Mouse (Mus musculus): ENCODE measurements around the gene Glt28d2.

Glt28d2 gene

DNA sequence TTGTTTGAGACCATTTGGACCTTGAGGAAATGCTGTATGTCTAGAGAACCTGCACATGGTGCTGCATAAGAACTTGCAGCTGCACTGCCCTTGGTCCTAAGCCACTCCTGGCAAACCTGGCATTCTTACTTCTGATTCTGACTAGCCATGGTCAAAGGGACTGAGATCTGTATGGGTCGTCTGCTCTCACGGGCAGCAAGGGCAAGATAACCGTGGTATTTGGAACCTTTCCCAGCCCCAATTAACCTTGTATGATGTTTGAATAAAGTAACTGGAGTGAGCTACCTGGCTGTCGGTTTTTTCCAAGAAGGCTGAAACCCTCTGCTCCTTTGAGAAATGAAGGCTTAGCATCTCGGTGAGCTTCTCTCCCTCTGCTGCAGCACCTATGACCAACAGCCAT lies 8.4 kb downstream of the Glt28d2 start:
- DNase-seq (ENCODE audit: low spot score in 2 of 2), result no peak

DNA sequence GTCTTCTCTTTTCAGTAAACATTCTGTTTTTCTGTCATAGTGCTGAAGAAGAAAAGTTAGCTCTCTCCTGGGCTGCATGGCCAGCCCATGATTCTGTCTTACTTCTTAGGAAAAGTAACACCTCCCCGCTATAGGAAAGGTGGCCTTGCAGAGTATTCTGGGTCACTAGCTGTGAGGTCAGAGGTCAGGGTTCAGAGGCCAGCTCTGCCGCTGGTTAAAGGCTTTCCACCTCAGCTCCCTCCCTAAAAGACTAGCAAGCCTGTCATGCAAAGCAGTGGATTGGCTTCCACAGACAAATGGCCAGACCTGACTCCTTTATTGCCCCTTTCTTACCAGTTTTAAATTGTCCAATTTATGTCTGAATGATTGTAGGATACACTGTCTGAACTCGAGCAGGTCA lies 23.3 kb downstream of the Glt28d2 start:
- DNase-seq (ENCODE audit: low spot score in 2 of 2), result no peak

- no peak for DNase-seq (ENCODE audit: low spot score in 2 of 2)
Measured at GRCm38 (mm10) chr3:85862886-85863285, 24.4 kb downstream of the Glt28d2 start.

DNA sequence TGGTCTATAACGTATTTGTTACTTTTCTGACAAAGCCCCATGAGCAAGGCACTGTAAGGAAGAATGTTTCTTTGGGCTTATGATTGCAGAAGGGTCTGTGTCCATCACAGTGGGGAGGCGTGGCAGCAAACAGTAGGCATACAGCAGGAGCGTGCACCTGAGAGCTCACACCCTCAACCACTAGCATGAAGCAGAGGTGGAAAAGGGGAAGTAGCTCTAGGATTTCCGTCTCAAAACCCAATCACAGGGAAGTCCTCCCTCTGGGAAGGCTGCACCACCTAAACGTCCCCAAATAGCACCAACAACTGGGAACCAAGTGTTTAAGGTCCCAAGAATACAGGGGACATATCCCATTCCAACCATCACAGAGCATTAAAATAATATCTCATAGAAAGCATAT lies 26.3 kb downstream of the Glt28d2 start:
- DNase-seq (ENCODE audit: low spot score in 2 of 2), result no peak

GRCm38 (mm10) chr3:85859311-85859710 lies 28.0 kb downstream of the Glt28d2 start:
- DNase-seq (ENCODE audit: low spot score in 2 of 2), result no peak

- DNase-seq (ENCODE audit: low spot score in 2 of 2), result no peak
Measured at GRCm38 (mm10) chr3:85858140-85859135, 28.9 kb downstream of the Glt28d2 start.

- no peak for DNase-seq (ENCODE audit: low spot score in 2 of 2)
Measured at GRCm38 (mm10) chr3:85857083-85857482, 30.2 kb downstream of the Glt28d2 start.

DNA sequence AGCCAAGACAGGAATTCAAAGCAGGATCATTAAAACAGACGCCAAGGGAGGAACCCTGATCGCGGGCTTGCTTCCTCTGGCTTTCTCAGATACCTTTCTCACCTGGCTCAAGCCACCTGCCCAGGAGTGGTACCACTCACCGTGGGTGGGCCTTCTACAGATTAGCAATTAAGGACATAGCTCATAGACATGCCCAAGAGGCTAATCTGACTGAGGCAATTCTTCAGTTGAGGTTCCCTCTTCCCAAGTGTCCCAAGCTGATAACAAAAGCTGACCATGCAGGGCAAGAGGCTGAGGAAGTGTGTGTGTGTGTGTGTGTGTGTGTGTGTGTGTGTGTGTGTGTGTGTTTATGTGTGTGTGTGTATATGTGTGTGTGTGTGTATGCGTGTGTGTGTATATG lies 31.4 kb downstream of the Glt28d2 start:
- DNase-seq (ENCODE audit: low spot score in 2 of 2), result no peak

GRCm38 (mm10) chr3:85855043-85855442 lies 32.3 kb downstream of the Glt28d2 start:
- DNase-seq (ENCODE audit: low spot score in 2 of 2), result no peak

GRCm38 (mm10) chr3:85854143-85854542 lies 33.2 kb downstream of the Glt28d2 start:
- no peak for DNase-seq (ENCODE audit: low spot score in 2 of 2)

GRCm38 (mm10) chr3:85853715-85854114 lies 33.6 kb downstream of the Glt28d2 start:
- no peak for DNase-seq (ENCODE audit: low spot score in 2 of 2)

DNA sequence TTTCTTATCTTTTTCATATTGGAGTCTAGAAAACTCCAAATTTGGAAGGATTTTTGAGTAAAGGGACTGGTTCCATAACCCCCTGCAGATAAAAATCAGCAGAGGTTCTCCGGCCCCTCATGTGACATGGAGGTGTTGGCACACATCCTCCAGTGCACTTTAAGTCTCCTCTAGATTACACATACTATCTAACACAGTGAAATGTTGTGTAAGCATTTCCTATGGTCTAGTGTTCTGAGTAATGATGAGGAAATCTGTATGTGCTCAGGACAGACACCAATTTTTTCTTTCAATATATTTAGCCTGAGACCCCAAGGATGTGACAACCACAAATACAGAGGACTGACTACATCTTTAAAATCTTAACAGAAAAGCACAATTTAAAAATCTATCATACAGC lies 37.2 kb downstream of the Glt28d2 start:
- DNase-seq (ENCODE audit: low spot score in 2 of 2), result no peak

DNA sequence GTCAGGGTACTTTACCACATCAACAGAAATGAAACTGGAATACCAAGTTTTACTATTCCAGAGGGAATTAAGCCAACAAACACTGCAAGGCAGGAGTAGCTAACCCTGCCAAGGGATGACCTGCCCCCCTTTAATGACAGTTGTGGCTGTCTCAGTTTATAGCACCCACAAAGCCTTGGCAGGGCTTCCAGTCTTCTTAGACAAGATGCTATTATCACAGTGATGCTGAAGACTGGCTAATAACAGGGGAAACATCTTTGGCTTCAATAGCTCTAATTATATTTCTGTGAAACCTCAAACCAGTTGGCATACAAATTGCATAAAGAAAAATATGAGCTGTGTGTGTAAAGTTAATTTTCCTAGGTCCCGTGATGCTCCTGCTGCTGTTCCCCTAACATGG lies 41.0 kb downstream of the Glt28d2 start:
- DNase-seq (ENCODE audit: low spot score in 2 of 2), result no peak

DNA sequence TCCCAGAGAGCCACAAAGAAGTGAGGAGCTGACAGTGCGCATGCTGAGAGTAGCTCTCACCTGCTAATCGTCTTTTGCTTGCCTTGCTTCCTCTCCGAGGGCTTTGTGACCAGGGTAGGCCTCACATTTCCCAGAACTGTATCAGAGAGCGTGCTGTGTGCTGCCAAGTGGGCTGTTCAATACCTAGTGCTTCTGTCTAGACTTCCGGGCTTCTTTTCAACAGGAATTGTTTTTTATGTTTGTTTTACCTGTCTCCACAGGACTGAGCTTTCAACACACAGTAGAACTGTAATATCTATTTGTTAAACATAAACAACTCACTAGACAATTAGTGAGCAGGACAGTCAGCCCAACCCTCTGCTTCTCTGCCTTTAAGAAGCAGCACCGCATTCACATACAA lies 42.0 kb downstream of the Glt28d2 start:
- no peak for DNase-seq (ENCODE audit: low spot score in 2 of 2)

- DNase-seq (ENCODE audit: low spot score in 2 of 2), result no peak
Measured at GRCm38 (mm10) chr3:85842881-85843218, 44.5 kb downstream of the Glt28d2 start.

- no peak for DNase-seq (ENCODE audit: low spot score in 2 of 2)
Measured at GRCm38 (mm10) chr3:85842177-85842880, 45.0 kb downstream of the Glt28d2 start.

GRCm38 (mm10) chr3:85841454-85842176 lies 45.7 kb downstream of the Glt28d2 start:
- no peak for DNase-seq (ENCODE audit: low spot score in 2 of 2)

- DNase-seq (ENCODE audit: low spot score in 2 of 2), result no peak
Measured at GRCm38 (mm10) chr3:85833627-85834026, 53.7 kb downstream of the Glt28d2 start.

DNA sequence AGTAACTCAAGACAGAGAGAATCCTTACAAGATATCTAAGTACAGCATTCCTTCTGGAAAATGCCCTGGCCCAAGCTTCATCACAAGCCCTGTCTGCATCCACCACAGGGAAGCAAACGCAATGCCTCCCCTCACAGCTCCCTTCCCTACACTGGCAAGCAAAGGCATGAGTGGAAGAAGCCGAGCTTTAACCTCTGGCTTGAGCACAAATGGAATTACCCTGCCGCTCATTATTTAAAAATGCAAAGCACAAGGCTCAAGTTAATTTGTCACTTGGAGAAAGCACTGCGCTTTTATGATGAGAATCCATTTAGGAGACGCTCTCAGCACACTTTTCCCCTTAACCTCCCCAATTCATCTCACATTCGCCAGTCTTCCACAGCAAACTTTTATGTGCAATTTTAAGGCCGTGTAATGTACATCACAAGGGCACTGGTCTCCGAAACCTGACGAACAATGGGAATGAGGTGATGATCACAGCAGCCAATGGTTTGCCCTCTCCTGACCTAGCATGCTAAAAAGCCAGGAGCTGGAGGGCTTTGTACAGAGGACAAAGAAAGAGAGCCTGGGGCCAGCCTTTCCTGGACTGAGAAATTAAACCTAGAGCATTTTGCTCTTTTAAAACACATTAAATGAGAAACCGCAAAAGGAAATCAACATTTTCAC lies 54.7 kb downstream of the Glt28d2 start:
- DNase-seq (ENCODE audit: low spot score in 2 of 2), result no peak

DNA sequence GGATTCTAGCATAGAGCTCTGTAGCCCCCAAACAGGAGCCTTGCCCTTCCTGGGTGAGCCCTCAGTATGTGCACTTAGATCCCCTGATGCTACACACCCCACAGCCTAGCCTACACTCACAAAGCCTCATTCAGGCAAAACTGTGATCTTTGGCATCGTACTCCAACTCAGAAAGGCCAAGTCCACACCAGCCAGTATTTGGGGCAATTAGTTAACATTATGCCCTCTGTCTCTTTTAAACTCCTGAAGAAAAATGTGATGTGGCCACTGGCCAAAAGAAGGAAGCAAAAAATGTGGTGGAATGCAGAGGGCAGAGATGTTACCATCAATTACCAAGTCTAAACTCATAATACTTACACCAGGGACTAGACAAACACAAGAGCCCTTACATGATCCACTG lies 55.5 kb downstream of the Glt28d2 start:
- DNase-seq (ENCODE audit: low spot score in 2 of 2), result no peak

- DNase-seq (ENCODE audit: low spot score in 2 of 2), result no peak
Measured at GRCm38 (mm10) chr3:85829047-85829446, 58.3 kb downstream of the Glt28d2 start.

- no peak for DNase-seq (ENCODE audit: low spot score in 2 of 2)
Measured at GRCm38 (mm10) chr3:85827815-85828214, 59.5 kb downstream of the Glt28d2 start.
